Mouse (Mus musculus): ENCODE results near the gene Cysrt1. TPM values are rescaled to one million over a fixed set of nuclear protein-coding genes. Genes with fewer than 3 reads are reported as not detected.

Gene Cysrt1
- total RNA-seq, 2 experiments from 2014 or later, result not detected

- DNase-seq, result no peak
These were observed 34.7 kb downstream of the Cysrt1 start for GRCm38 (mm10) chr2:25207593-25207992.

- peak; percentile 50 for DNase-seq
These were observed 38.5 kb downstream of the Cysrt1 start for GRCm38 (mm10) chr2:25203631-25204214.

- no peak for DNase-seq
These were observed 41.6 kb downstream of the Cysrt1 start for GRCm38 (mm10) chr2:25200631-25201030.

- DNase-seq, result no peak
These were observed 44.3 kb downstream of the Cysrt1 start for GRCm38 (mm10) chr2:25197946-25198345.

- no peak for DNase-seq
These were observed 45.1 kb downstream of the Cysrt1 start for GRCm38 (mm10) chr2:25197191-25197590.

GRCm38 (mm10) chr2:25196172-25196954, 45.9 kb downstream of the Cysrt1 start, which contains the start of gene Tor4a:
Tor4a (minus strand) TSS chr2:25196886.
- peak; percentile 81 for DNase-seq

- peak; percentile 60 for DNase-seq
These were observed 46.8 kb downstream of the Cysrt1 start for GRCm38 (mm10) chr2:25195211-25196156.

- no peak for DNase-seq
These were observed 47.6 kb downstream of the Cysrt1 start for GRCm38 (mm10) chr2:25194486-25195171.

GRCm38 (mm10) chr2:25194006-25194405, 48.2 kb downstream of the Cysrt1 start:
- no peak for DNase-seq

GRCm38 (mm10) chr2:25193330-25193770, 48.9 kb downstream of the Cysrt1 start:
- DNase-seq, result peak; percentile 88

Other genes with a start within 250 kb of the Cysrt1 start
- 10 to 100 TPM; 45.8 to 47.8 TPM for gene Nsmf, start 188.1 kb downstream of the Cysrt1 start, total RNA-seq (2021)
- not detected for gene Entpd8, start 162.1 kb downstream of the Cysrt1 start, total RNA-seq (2021)
- gene Noxa1, start 147.3 kb downstream of the Cysrt1 start, total RNA-seq (2021), result not detected
- gene Nrarp, start 61.7 kb downstream of the Cysrt1 start, total RNA-seq (2021), result 10 to 100 TPM; 31.2 to 33.4 TPM
- gene Tor4a, start 45.6 kb downstream of the Cysrt1 start, total RNA-seq (2021), result 1 to 10 TPM; 4.4 to 5.8 TPM
- 10 to 100 TPM; 43.4 to 44.5 TPM for gene Nelfb, start 31.0 kb downstream of the Cysrt1 start, total RNA-seq (2021)
- not detected for gene Stpg3, start 27.8 kb downstream of the Cysrt1 start, total RNA-seq (2021)
- gene Fam166a, start 23.7 kb downstream of the Cysrt1 start, total RNA-seq (2021), result not detected
- 100 to 1,000 TPM; 415 to 442 TPM for gene Tubb4b, start 17.8 kb downstream of the Cysrt1 start, total RNA-seq (2021)
- not detected for gene Slc34a3, start 8.1 kb downstream of the Cysrt1 start, total RNA-seq (2021)
- not detected for gene Rnf224, start 5.7 kb downstream of the Cysrt1 start, total RNA-seq (2021)
- gene Rnf208, start 197 bp downstream of the Cysrt1 start, total RNA-seq (2021), result 1 to 10 TPM; 1.5 to 3.0 TPM
- gene AL732309.1, start 4.4 kb upstream of the Cysrt1 start, total RNA-seq (2021), result 1 to 10 TPM; 1.3 to 1.8 TPM
- gene Tmem203, start 13.0 kb upstream of the Cysrt1 start, total RNA-seq (2021), result 10 to 100 TPM; 16.9 to 18.1 TPM
- 1 to 10 TPM; 4.9 to 5.7 TPM for gene Tprn, start 20.2 kb upstream of the Cysrt1 start, total RNA-seq (2021)
- gene Ssna1, start 30.0 kb upstream of the Cysrt1 start, total RNA-seq (2021), result 10 to 100 TPM; 60.0 to 62.0 TPM
- 10 to 100 TPM; 49.7 to 53.1 TPM for gene Anapc2, start 30.0 kb upstream of the Cysrt1 start, total RNA-seq (2021)
- gene Tmem210, start 45.7 kb upstream of the Cysrt1 start, total RNA-seq (2021), result not detected
- not detected for gene Lrrc26, start 47.5 kb upstream of the Cysrt1 start, total RNA-seq (2021)
- not detected for gene Grin1, start 76.7 kb upstream of the Cysrt1 start, total RNA-seq (2021)
- gene Man1b1, start 89.9 kb upstream of the Cysrt1 start, total RNA-seq (2021), result 10 to 100 TPM; 27.2 to 28.6 TPM
- 1 to 10 TPM; 4.7 to 5.2 TPM for gene Dpp7, start 113.9 kb upstream of the Cysrt1 start, total RNA-seq (2021)
- gene Uap1l1, start 123.2 kb upstream of the Cysrt1 start, total RNA-seq (2021), result 1 to 10 TPM; 7.3 to 9.5 TPM
- gene Sapcd2, start 129.9 kb upstream of the Cysrt1 start, total RNA-seq (2021), result 10 to 100 TPM in 1 of 2 experiments, 1 to 10 TPM in 1; 8.7 to 10.8 TPM
- gene Entpd2, start 153.4 kb upstream of the Cysrt1 start, total RNA-seq (2021), result 1 to 10 TPM; 5.7 to 8.5 TPM
- gene Npdc1, start 156.9 kb upstream of the Cysrt1 start, total RNA-seq (2021), result 10 to 100 TPM; 33.1 to 35.2 TPM
- under 1 TPM in 1 of 2 experiments, not detected in 1; 0.11 TPM for gene Fut7, start 180.8 kb upstream of the Cysrt1 start, total RNA-seq (2021)
- gene Abca2, start 186.3 kb upstream of the Cysrt1 start, total RNA-seq (2021), result 10 to 100 TPM; 19.4 to 20.7 TPM
- 1 to 10 TPM; 2.8 to 4.1 TPM for gene Clic3, start 214.4 kb upstream of the Cysrt1 start, total RNA-seq (2021)
- 10 to 100 TPM; 30.5 to 32.8 TPM for gene Paxx, start 218.6 kb upstream of the Cysrt1 start, total RNA-seq (2021)
- 100 to 1,000 TPM; 117 to 137 TPM for gene Ptgds, start 227.6 kb upstream of the Cysrt1 start, total RNA-seq (2021)

Data from heart, postnatal 4 days (tissue).